Mouse (Mus musculus) spleen, adult 2 months (tissue): ENCODE measurements at regions not wholly inside any gene's neighbourhood (a gene's known extent, or its start where the extent isn't known, plus 50 kb on each side); places are given as distances from the start of the nearest gene placed in this dataset.

Experiments used
- DNase-seq, 2 experiments: peaks; one replicate each; pipeline versions ENCODE4 v3.0.0 to v3.0.0-alpha.2; 2012 to 2021; ENCODE audit warnings: low spot score in 2 of 2, low read depth in 1 of 2
- H3K27ac ChIP-seq: fragments of 200-500 bp; 2 replicates; pipeline ENCODE4 v1.5.1; 2012; ENCODE audit warnings: low read length, inconsistent platforms; ENCODE audit not compliant: insufficient read depth
- H3K27me3 ChIP-seq: fragments of 200-500 bp; 2 replicates; pipeline ENCODE4 v1.6.1; 2012; ENCODE audit warnings: mild to moderate bottlenecking, moderate library complexity, low read length, inconsistent platforms; ENCODE audit not compliant: control insufficient read depth, insufficient read depth
- H3K36me3 ChIP-seq: fragments of 200-500 bp; 2 replicates; pipeline ENCODE4 v1.6.1; 2012; ENCODE audit warnings: mild to moderate bottlenecking, low read length, inconsistent platforms; ENCODE audit not compliant: control insufficient read depth, insufficient read depth
- H3K4me1 ChIP-seq: fragments of 200-500 bp; 2 replicates; pipeline ENCODE4 v1.6.1; 2011; ENCODE audit warnings: inconsistent platforms; ENCODE audit not compliant: control insufficient read depth, insufficient read depth, insufficient read length
- H3K4me3 ChIP-seq: fragments of 200-500 bp; 2 replicates; pipeline ENCODE4 v1.5.1; 2011; ENCODE audit warnings: mild to moderate bottlenecking, inconsistent platforms; ENCODE audit not compliant: insufficient read depth, insufficient read length; ENCODE audit errors: extremely low read depth
- CTCF ChIP-seq: fragments of 200-500 bp; IDR thresholded peaks from 2 replicates; pipeline ENCODE4 v1.5.1; 2011; ENCODE audit warnings: mild to moderate bottlenecking, inconsistent platforms; ENCODE audit not compliant: insufficient read depth, insufficient read length, insufficient replicate concordance; ENCODE audit errors: extremely low read depth
- POLR2A ChIP-seq: fragments of 200-500 bp; IDR thresholded peaks from 2 replicates; pipeline ENCODE4 v1.6.1; 2011; ENCODE audit warnings: low read depth, low read length, inconsistent platforms
- WGBS: fragments of 180-500 bp; shearing (Covaris S2); methylation state at CpG from one replicate; pipeline ENCODE4 v1.1.7; 2018; 5-methylcytosine and 5-hydroxymethylcytosine counted together

GRCm38 (mm10) chr3:115655020-115655419 lies 59.9 kb downstream of the S1pr1 start:
- TF ChIP-seq POLR2A (no peak), CTCF (no peak)
- Histone ChIP-seq H3K4me1 (no peaks in the 10 kb centered on the region), H3K36me3 (no peaks in the 10 kb centered on the region), H3K27ac (no peak overlapping the region), H3K4me3 (no peak overlapping the region), H3K27me3 (no peaks in the 10 kb centered on the region)
- DNase-seq: no peak

DNA sequence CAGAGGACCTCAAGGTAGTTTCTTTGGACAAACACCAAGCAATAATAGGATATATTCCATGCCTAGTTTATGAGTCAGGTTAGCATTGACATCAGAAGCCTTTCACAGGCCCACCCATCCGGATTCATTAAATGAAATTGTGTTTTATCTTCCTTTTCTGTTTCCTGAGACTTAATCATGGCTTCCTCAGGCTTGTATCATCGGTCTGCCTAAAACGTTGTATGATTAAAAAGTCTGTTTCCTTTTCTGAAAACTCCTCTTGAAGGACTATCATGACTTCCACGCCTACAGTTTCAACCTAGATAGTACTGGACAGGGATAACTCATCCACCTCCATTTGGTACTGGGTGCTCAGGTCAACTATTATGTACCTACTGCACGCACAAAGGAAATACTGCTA lies 62.6 kb downstream of the S1pr1 start:
- Histone ChIP-seq H3K4me3 (no peak overlapping the region), H3K4me1 (no peaks in the 10 kb centered on the region), H3K36me3 (no peaks in the 10 kb centered on the region), H3K27ac (no peak overlapping the region), H3K27me3 (no peaks in the 10 kb centered on the region)
- no peak for DNase-seq
- TF ChIP-seq CTCF: no peak
- TF ChIP-seq POLR2A: no peak
- 73% methylated on average over 5 of the region's 5 CpGs for WGBS

GRCm38 (mm10) chr3:115649338-115650117 lies 65.3 kb downstream of the S1pr1 start:
- 54% methylated on average over 3 of the region's 3 CpGs for WGBS
- no peak for DNase-seq

GRCm38 (mm10) chr3:115646993-115647392 lies 67.9 kb downstream of the S1pr1 start:
- no peak for DNase-seq

More at GRCm38 (mm10) chr3:115649338-115650117, 65.3 kb downstream of the S1pr1 start:
- TF ChIP-seq POLR2A (no peak), CTCF (no peak)
- Histone ChIP-seq H3K27ac (no peak overlapping the region), H3K27me3 (no peaks in the 10 kb centered on the region), H3K36me3 (no peaks in the 10 kb centered on the region), H3K4me1 (peaks cover 10% of the 10 kb centered on the region; the same call in 1 of the 2 replicates), H3K4me3 (no peak overlapping the region)

DNA sequence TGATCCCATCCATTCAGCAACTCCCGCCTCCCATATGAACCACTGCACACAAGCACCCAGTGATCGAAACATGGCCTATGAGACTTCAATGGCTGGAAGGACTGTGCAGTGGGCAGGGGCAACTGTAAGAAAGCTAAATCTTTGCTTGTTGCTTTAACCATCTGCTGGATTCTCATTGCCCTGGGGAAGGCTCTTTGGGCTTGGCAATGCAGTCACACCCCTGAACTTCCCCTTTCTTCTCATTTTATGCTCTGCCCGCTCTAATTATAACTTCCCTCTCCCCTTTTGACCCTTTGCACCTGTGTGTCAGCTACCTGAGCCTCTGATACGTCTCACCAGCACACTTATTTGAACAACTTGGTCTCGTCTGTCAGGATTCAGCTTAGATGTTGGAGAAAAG lies 70.6 kb downstream of the S1pr1 start:
- Histone ChIP-seq H3K27me3 (no peaks in the 10 kb centered on the region), H3K36me3 (no peaks in the 10 kb centered on the region), H3K27ac (peak overlapping the region; percentile 89), H3K4me1 (peaks cover 24% of the 10 kb centered on the region), H3K4me3 (0 out of 2 replicates have a peak overlapping the region, but pooled peaks have one; percentile 2)
- TF ChIP-seq CTCF (no peak), POLR2A (no peak)
- WGBS: 15% methylated on average over 5 of the region's 5 CpGs
- DNase-seq: peak; percentile 56 to 75

More at GRCm38 (mm10) chr3:115646993-115647392, 67.9 kb downstream of the S1pr1 start:
- WGBS: 86% methylated on average over 7 of the region's 7 CpGs
- peaks cover 16% of the 10 kb centered on the region; the same call in 1 of the 2 replicates for H3K4me1 ChIP-seq
- no peaks in the 10 kb centered on the region for H3K27me3 ChIP-seq
- no peak overlapping the region for H3K4me3 ChIP-seq
- H3K36me3 ChIP-seq: no peaks in the 10 kb centered on the region
- TF ChIP-seq POLR2A (no peak), CTCF (no peak)
- H3K27ac ChIP-seq: no peak overlapping the region

DNA sequence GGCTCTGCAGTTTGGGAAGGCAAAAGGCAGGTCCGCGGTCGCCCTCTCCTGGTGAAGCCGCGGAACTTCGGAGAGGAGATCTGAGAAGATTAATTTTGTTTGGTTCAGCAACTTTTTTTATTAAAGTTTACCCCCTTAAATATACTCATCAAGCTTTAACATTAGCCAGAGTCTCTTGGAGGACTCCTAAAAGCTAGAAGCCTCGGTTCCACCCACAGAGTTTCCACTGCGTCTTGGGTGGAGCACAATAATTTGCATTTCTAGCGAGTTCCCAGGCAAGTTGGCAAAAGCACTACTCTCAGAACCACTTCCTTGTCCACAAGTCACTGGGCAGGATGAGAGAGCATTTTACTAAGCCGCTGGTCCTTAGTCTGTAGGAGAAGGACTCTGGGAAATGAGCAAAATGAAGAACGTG lies 72.0 kb downstream of the S1pr1 start:
- H3K27ac ChIP-seq: peak overlapping the region; percentile 86
- H3K27me3 ChIP-seq: no peaks in the 10 kb centered on the region
- H3K4me1 ChIP-seq: peaks cover 24% of the 10 kb centered on the region
- no peaks in the 10 kb centered on the region for H3K36me3 ChIP-seq
- TF ChIP-seq POLR2A (no peak), CTCF (peak; percentile 72)
- peak; percentile 80 to 87 for DNase-seq
- peak overlapping the region; percentile 53; the same call in 1 of the 2 replicates for H3K4me3 ChIP-seq
- WGBS: under 1% methylated on average over 11 of the region's 11 CpGs
